Mouse (Mus musculus): Measurements from ENCODE around the gene Pdcd1. TPM values are rescaled to one million over a fixed set of nuclear protein-coding genes. Genes with fewer than 3 reads are reported as not detected.
"Not testable (repeated sequence)": the region's sequence is repeated elsewhere in the genome, so short reads cannot be mapped to it uniquely, and the experiment has no call there.

Gene Pdcd1
- total RNA-seq (2017): 0.19 to 1.4 TPM in 2 of 3 replicates, not detected in the other

DNA sequence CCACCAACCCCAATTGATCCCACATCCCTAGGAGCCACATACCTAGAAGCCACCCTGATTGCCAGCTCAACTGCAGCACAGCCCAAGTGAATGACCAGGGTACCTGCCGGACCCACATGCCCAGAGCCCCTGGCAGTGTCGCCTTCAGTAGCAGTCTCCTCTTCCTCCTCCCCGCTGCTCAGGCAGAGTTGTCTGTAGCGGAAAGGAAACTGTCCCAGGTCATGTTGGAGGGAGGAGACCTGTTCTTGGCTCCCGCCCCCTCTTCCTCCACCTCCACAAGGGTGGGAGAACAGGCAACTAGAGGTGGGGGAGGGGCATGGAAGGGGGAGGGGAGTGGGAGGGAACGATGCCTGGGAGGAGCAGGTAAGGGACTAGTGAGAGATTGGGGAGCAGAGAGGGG is at the start of gene Pdcd1:
Gene Pdcd1, minus strand, starts transcription at position 181 of the 400 bp plus-strand sequence.
- no peak for ATAC-seq (replicated peaks; ENCODE audit: insufficient number of reproducible peaks, low FRiP score, low TSS enrichment, poor library complexity, severe bottlenecking)

DNA sequence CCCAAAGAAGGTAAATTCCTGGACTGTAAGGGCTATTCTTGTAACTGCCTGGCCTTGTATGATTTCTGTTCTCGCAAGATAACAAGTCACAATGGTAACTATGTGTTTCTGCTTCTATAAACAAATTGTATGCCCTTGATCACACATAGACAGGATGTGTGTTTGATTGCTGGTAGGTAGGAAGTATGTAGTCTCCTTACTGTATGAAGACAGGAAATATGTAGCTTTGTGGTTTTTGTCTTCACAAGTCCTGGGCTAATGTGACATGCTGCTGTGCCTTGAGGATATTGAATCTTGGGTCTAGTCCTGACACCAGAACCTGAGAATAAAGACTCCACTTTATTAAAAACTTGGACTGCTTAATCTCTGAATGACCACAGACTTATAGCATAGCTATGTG is 39.4 kb upstream of the Pdcd1 start:
- ATAC-seq (replicated peaks; ENCODE audit: insufficient number of reproducible peaks, low FRiP score, low TSS enrichment, poor library complexity, severe bottlenecking): 0 out of 2 replicates have a peak, but pooled peaks have one; percentile 31

DNA sequence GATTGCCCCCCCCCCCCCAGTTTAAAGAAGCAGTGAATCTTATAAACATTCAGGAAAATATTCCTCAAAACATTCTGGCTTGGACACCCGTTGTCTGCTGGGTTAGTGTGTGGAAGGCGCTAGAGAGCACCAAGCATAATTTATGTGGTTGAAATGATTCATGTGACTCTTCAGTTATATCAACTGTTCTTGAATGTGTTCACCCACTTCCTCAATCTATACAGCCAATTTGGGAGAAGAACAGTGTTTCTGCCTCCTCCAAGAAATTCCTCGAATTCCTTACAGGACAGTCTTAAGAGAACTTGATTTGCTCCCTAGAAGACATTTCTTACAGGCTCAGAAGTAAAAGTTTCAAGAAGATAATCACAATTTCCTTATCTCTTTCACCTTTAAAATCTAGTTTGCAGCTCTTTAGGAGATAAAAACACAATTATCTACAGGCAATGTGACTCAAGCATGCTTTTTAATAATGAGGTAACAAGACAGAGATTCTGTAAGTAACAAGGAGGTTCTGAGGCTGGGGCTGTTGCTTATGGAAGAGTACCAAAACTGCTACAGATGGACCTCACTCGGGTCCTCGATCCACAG is 34.1 kb upstream of the Pdcd1 start:
- ATAC-seq (replicated peaks; ENCODE audit: insufficient number of reproducible peaks, low FRiP score, low TSS enrichment, poor library complexity, severe bottlenecking): no peak

DNA sequence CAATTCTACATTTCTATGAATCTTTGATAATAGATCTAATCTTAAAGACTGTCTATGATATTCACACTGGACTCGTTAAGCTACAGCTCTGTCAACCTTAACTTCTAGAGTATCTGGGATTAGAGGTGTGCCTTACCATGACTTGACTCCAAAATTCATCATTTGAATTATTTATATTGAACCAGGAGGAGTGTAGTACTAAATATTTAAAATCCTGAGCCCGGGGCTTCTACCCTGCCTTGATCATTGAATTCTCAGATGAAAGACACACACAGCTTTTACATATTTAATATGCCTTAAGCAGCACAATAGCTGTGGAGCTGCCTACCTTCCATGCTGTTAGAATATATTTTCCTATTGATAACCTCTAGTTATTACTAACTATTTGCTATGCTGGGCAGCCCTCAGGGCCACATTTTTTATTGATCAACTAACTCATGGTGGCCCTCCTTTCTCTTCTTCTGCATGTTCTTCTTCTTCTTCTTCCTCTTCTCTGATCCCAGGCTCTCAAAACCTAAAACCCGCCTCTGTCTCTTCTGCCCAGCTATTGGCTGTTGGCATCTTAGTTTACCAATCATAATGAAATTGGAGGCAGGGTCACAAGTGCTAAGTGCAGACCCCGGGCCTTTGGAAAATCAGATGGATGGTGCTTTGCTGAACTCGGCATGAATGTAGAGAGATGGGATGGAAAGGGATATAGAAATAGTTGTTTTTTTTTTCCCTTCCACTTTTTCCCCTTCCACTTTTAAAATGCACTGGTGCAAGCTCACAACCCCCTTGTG is 33.2 kb upstream of the Pdcd1 start:
- no peak for ATAC-seq (replicated peaks; ENCODE audit: insufficient number of reproducible peaks, low FRiP score, low TSS enrichment, poor library complexity, severe bottlenecking)

DNA sequence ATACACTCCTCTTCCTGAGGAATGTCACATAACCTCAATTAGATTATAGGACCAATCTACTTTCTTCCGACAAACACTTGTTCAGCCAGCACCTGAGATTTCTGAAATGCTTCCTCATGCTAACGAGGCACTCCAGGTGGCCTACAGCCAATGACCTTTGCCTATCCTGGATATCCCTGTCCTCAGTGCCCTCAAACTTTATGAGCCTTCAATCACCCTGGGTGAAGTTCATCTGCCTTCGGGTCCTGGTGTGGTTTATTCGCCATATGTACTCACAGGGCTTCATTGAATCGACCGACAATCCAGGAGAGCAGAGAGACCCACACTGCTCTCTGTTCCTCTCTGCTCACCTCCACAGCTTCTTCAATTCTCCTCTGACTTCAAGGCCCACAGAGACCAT is 29.4 kb upstream of the Pdcd1 start:
- ATAC-seq (replicated peaks; ENCODE audit: insufficient number of reproducible peaks, low FRiP score, low TSS enrichment, poor library complexity, severe bottlenecking): no peak

DNA sequence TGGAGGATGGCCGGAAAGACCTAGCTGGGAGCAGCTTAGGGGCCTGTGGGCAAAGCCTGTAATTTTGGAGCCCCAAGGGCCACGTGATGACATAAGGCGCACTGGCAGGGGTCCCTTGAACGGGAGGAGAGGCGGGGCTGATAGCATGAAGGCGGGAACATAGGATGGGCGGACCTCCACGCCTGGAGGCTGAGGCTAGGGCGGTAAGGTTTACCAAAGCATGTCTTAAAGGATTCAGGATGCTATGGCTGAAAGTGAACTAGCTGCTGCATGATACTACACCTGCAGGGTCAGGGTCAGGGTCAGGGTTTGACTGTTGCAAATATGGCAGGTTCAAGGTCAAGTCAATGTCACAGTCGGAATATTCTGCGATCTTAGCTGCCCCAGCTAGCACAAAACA is 28.8 kb upstream of the Pdcd1 start:
- ATAC-seq (replicated peaks; ENCODE audit: insufficient number of reproducible peaks, low FRiP score, low TSS enrichment, poor library complexity, severe bottlenecking): no peak

DNA sequence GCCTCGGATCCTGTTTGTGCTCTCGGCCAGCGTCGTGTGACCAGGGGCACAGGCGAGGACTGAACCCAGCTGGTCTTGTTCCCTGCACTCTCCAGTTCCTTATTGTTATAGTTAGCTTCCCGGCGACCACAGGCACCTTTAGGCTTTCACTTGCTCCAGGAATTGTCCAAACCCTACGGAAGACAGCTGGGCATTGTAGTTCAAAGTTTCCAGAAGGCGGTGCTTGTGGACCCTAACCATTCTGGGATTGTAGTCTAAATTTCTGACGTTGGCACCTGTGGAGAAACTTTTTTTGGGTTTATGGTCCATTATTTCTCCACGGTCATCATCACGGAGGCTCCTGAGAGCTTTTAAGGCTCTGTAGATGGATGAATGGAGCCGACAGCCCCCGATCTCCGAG is 28.4 kb upstream of the Pdcd1 start:
- no peak for ATAC-seq (replicated peaks; ENCODE audit: insufficient number of reproducible peaks, low FRiP score, low TSS enrichment, poor library complexity, severe bottlenecking)

DNA sequence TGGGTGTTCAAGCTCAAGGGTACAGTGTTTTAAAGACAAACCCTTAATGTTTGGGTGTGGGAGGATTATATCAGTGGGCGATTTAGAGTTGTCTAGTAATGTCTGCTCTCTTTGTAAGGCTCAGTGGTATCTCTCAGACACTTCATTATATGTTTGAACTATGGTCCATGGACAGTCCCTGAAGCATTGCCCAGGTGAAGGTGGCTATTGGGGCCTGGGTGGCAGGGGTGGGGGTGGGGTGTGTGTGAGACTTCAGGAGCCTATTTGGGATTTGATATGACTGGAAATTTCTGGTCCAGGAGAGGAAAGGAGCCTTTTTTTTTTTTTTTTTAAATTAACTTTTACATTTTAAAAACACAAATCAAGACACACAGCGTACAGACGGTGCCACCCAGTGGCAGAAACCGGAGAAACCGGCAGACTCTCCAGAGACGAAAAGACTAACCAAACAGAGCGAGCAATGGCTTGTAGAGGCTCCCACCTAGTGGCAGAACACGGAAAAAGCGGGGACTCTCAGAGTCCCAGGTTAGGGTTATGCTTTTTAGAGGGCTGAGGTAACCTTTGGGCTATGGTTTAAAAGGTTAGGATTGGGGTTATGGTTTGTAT is 26.6 kb upstream of the Pdcd1 start:
- ATAC-seq (replicated peaks; ENCODE audit: insufficient number of reproducible peaks, low FRiP score, low TSS enrichment, poor library complexity, severe bottlenecking): peak; percentile 86

DNA sequence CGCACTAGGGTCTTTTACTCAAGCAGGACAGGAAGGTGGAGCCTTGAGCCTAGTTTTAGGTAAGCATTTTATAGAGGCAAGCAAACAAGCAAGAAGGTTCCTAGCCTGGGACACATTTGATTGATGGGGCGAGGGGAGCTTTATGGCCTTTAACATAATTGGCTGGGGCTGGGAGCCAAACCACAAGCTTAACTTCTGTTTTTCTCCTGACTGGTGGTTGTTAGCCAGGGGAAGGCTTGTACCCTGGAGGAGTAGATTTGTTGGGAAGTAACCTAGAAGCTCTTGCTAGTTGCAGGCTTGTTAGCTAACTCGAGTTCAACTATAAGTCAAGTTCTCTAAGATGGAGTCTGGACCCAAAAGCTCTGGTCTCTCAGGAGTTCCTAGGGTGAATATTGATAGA is 26.0 kb upstream of the Pdcd1 start:
- peak; percentile 55 for ATAC-seq (replicated peaks; ENCODE audit: insufficient number of reproducible peaks, low FRiP score, low TSS enrichment, poor library complexity, severe bottlenecking)

DNA sequence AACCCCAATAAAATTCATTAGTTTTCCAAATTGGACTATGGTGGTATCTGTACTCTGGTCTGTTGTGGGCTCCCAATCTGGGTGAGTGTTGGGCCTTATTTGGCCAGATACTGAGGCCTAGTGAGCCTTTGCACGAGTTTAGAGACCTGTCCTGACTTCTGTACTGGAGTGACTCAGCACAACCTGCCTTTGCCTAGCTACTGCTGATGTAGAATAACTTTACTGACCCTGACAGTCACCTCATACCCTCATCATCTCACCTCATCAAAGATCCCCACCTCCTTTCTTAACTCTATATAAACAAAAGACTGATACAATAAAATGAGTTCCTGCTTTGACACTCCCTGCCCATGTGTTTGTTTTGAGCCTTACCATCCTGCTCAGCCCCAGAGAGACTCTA is 24.3 kb upstream of the Pdcd1 start:
- no peak for ATAC-seq (replicated peaks; ENCODE audit: insufficient number of reproducible peaks, low FRiP score, low TSS enrichment, poor library complexity, severe bottlenecking)

DNA sequence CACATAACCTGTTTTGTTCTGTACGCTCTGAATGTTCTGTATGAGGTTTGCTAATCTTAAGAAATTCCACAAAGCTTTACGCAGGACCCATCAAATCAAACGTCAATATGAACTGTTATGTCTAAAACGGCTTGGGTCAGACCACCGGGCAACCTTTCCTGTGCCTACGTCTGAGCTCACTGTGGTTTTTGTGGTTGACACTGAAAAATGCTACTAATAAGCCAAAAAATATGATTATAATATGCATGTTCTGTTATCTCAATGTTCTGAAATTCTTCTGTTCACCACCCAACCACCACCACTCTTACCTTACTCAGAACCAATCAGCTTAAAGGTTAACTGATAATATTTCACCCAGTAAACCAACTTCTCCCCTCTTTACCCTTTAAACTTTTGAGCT is 22.4 kb upstream of the Pdcd1 start:
- ATAC-seq (replicated peaks; ENCODE audit: insufficient number of reproducible peaks, low FRiP score, low TSS enrichment, poor library complexity, severe bottlenecking): peak; percentile 20; the same call in 1 of the 2 replicates

DNA sequence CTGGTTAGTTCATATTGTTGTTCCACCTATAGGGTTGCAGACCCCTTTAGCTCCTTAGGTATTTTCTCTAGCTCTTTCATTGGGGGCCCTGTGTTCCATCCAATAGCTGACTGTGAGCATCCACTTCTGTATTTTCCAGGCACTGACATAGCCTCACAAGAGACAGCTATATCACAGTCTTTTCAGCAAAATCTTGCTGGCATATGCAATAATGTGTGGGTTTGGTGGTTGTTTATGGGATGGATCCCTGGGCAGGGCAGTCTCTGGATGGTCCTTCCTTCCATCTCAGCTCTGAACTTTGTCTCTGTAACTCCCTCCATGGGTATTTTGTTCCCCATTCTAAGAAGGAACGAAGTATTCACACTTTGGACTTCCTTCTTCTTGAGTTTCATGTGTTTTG is 5.9 kb upstream of the Pdcd1 start:
- not testable (repeated sequence) for ATAC-seq (replicated peaks; ENCODE audit: insufficient number of reproducible peaks, low FRiP score, low TSS enrichment, poor library complexity, severe bottlenecking)

DNA sequence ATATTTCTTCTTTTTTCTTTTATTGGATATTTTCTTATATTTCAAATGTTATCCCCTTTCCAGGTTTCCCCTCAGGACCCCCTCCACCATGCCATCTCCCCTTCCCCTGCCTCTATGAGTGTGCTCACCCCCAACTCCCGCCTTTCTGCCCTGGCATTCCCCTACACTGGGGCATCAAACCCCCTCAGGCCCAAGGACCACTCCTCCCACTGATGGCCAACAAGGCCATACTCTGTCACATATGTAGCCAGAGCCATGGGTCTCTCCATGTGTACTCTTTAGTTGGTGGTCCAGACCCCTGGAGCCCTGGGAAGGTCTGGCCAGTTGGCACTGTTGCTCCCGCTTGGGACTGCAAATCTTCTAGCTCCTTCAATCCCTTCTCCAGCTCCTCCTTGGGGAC is 5.0 kb upstream of the Pdcd1 start:
- ATAC-seq (replicated peaks; ENCODE audit: insufficient number of reproducible peaks, low FRiP score, low TSS enrichment, poor library complexity, severe bottlenecking): no peak

DNA sequence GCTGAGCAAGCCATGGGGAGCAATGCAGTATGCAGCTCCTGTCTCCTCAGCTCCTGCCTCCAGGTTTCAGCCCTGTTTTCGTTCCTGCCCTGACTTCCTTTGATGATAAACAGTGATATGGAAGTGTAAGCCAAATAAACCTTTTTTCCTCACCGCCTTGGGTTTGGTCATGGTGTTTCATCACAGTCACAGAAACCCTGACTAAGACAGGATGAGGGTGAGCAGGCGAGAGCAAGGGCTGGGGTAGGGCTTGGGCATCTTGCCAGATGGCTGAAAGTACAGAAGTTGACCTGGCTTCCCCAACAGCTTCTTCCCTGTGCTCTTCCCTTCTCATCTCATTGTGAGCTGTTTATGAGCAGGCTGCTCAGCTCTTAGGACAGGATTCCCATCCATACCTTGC is 3.6 kb upstream of the Pdcd1 start:
- ATAC-seq (replicated peaks; ENCODE audit: insufficient number of reproducible peaks, low FRiP score, low TSS enrichment, poor library complexity, severe bottlenecking): peak; percentile 62; the same call in 1 of the 2 replicates

DNA sequence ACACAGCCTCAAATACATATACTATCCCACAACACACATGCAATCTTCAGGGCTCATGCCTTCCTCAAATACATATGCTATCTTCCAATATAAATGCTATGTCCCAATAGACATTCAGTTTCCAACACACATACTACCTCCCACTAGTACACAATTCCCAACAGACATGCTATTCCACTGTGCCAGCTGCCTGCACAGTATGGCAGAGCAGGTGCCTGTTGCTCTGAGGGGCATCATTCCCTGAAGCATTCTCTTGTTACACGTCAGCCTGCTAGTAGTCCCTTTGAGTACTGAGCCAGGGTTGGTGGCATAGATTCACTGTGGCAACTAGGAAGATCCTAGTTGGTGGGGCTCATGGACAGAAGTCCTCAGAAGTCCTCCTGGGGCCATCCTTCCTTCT is 2.1 kb upstream of the Pdcd1 start:
- ATAC-seq (replicated peaks; ENCODE audit: insufficient number of reproducible peaks, low FRiP score, low TSS enrichment, poor library complexity, severe bottlenecking): no peak

DNA sequence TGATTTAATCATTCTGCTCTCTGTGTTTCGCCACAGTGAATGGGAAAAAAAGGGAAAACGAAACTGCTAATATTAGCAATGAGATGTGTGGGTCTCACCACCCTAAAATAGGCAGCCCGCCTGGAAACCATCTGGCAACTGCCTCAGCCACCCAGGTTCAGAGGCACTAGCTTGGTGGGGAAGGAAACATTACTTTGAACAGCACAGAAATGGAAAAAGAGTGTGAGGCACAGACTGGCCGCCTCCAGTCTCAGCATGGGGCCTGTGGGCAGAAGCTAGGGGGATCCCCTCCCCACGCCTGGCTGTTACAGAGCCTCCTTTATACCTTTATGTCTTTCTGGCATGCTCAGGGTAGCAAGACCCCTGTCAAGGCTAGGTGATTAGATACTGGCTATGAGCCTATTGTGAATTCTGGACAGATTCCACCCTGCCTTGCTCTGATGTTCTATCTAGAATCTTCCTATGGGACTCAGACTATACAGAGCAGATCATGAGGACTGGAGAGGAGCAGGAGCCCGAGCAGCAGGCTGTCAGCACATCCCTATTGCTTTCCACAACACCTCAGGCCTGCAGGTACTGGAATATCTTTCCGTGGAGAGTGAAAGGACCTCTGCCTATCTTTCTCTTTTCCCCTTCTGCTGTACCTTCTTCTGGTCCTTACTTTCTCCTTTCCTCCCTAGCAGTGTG is 1.3 kb upstream of the Pdcd1 start:
- ATAC-seq (replicated peaks; ENCODE audit: insufficient number of reproducible peaks, low FRiP score, low TSS enrichment, poor library complexity, severe bottlenecking): no peak

DNA sequence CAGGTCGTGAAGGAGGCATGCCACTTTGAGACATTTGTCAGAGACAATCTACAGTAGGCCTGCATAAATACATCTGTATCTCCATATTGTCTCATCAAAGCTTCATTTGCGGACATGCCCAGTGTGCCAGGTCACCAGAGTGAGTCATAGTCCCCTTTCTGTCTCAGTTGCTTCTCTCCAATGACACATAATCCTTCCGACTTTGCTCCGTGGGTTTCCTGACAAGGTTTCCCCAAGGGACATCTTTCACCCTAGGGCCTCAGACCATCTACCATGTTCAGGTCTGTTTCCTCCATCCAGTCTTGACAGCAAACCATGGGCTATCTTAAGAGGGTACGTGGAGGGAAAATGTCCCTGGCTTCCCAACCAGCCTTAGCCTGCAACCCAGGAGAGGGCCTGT is 1.2 kb downstream of the Pdcd1 start:
- no peak for ATAC-seq (replicated peaks; ENCODE audit: insufficient number of reproducible peaks, low FRiP score, low TSS enrichment, poor library complexity, severe bottlenecking)

DNA sequence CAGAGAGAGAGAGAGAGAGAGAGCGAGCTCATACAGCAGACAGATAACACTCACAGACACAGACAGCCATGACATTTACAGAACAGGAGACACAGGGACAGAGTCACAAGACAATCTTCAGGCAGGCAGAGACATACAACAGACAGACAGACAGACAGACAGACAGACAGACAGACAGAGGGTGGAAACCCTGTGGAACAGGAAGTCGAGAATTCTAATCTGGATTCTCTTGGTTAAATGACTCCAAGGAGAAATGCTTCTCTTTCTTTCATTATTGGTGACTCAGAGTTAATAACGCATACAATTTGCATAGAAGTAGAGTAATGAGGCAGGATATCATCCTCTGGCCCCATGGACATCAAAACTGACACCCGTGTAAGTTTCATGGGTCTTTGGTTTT is 5.8 kb downstream of the Pdcd1 start:
- no peak for ATAC-seq (replicated peaks; ENCODE audit: insufficient number of reproducible peaks, low FRiP score, low TSS enrichment, poor library complexity, severe bottlenecking)

DNA sequence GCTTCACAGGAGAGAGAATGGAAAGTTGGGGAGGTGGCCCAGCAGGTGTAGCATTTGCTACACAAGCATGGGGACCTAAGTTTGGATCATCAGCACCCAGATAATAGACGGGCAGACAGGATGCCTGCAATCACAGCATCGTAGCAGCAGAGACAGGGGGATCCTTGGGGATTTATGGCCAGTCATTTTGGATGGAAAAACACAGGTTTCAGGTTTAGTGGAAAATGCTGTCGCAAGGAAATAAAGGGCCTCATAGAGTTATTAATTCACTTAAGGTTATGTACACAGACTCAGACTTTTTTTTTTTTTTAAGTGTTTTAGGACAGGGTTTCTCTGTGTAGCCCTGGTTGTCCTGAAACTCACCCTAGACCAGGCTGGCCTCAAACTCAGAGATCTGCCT is 6.8 kb downstream of the Pdcd1 start:
- ATAC-seq (replicated peaks; ENCODE audit: insufficient number of reproducible peaks, low FRiP score, low TSS enrichment, poor library complexity, severe bottlenecking): no peak

DNA sequence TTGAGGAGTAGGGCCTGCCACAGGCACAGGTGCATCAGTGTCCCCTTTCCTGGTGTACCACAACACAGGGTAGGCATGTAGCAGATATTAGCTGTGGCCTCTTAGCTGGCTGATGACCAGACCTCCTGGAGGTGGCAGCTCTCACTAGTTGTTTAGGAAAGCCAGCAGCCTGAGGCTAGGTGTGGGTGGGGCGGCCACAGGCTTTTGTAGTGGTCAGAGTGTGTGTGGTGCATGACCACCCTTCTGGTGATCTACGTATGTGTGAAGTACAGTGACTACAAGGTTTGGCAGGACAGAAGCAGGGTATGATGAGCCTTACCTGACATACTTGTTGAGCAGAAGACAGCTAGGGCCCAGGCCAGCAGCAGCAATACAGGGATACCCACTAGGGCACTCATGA is 12.0 kb downstream of the Pdcd1 start:
- ATAC-seq (replicated peaks; ENCODE audit: insufficient number of reproducible peaks, low FRiP score, low TSS enrichment, poor library complexity, severe bottlenecking): no peak

Data from monocyte, adult 5-6 weeks (primary cell).